Mouse (Mus musculus) gastrocnemius, adult 2 months (tissue): ENCODE results near the gene Ccr1l1. TPM values are rescaled to one million over a fixed set of nuclear protein-coding genes. Genes with fewer than 3 reads are reported as not detected.

Source experiments
- DNase-seq: peaks from one replicate; pipeline ENCODE4 v3.0.0; 2022
- H3K27ac ChIP-seq: fragments of 200-600 bp; 2 replicates; pipeline ENCODE4 v1.8.1; 2022; ENCODE audit warnings: mild to moderate bottlenecking
- H3K4me3 ChIP-seq: fragments of 200-600 bp; 2 replicates; pipeline ENCODE4 v1.8.1; 2022; ENCODE audit warnings: mild to moderate bottlenecking, moderate library complexity
- CTCF ChIP-seq: fragments of 200-600 bp; IDR thresholded peaks from 2 replicates; pipeline ENCODE4 v1.8.1; 2022; ENCODE audit warnings: antibody characterized with exemption, mild to moderate bottlenecking, moderate library complexity
- intact Hi-C: fragments of 180-260 bp; cut with DNase I; formaldehyde crosslinking; loops from one replicate; pipeline ENCODE4 v1.15.1; 2025
- long read RNA-seq, 2 experiments: library from polyadenylated mRNA; stranded (forward); transcript quantifications; one replicate each; pipeline ENCODE4 v2.0.0; 2021
- total RNA-seq, 2 experiments: library from RNA; stranded (reverse); gene quantifications; 2 replicates each; pipeline ENCODE4 v1.2.3; 2021

Ccr1l1 gene
- not detected for total RNA-seq
- long read RNA-seq, experiment 1, result 0 reads
- long read RNA-seq, experiment 2, result 0 reads

DNA sequence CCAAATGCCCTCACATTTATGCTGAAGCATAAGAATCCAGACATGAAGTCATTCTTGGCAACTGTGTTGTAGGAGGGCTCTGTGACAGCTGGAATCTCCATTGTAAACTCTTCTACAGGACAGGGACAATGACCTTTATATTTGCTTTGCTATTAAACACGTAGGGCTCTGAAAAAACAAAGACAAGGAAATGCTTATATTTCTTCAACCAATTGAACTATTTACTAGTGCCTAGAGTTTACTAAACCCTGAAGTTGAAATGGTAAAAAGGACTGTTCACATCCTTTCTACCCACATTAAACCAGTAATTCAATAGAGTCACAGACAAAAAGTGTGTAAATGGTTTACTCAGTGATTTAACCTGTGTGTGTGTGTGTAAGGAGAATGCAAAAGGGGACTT lies at the start of gene Ccr1l1:
Gene Ccr1l1, minus strand, starts transcription at position 101 of the 400 bp plus-strand sequence.
- Histone ChIP-seq H3K27ac (no peak within 1 kb of the TSS), H3K4me3 (no peak within 1 kb of the TSS)
- no peak for TF ChIP-seq CTCF
- intact Hi-C loops, result no loop called here
- DNase-seq, result no peak

DNA sequence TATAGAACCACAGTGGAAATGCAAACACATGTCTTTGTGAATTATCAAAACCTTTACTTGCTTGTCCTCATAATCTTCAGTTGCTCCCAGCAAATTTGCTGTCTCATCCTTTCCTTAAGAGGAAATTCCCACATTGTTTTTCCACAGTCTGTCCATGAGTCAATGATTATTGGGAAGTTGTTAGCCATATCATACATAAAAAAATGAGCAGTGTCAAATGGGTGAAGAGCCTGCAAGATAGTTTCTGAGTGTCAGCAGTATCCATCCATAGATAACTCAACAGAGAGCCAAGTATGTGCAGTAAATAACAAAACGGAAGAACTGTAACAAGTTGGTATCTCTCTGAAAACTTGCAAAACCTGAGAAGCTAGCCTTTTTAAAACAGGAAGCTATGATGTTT lies 43.5 kb upstream of the Ccr1l1 start, which contains the start of gene Ccr3:
Gene Ccr3, plus strand, starts transcription at position 301 of the 400 bp plus-strand sequence.
- no peak for TF ChIP-seq CTCF
- Histone ChIP-seq H3K4me3 (no peak within 1 kb of the TSS), H3K27ac (no peak within 1 kb of the TSS)
- DNase-seq, result no peak
- intact Hi-C loops, result no loop called here

DNA sequence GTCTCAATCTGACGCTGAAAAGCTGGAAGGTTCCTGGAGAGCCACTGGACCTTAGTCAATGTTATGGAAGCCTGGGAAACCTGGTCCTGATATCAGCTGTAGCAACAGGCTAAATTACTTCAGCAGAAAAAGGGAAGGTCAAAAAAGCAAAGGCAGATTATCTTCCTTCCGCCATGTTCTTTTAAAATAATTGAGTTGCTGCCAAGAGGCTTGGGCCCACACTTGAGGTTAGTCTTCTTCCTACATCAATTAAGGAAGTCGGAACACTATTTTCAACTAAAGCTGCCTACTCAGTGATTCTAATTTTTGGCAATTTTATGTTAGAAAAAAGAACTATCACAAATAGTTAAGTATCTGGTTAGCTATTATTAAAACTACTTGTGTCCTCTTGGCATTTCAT lies 41.7 kb upstream of the Ccr1l1 start:
- intact Hi-C loops, result no loop called here
- H3K27ac ChIP-seq, result no peak overlapping the region
- DNase-seq, result no peak
- no peak overlapping the region for H3K4me3 ChIP-seq
- no peak for TF ChIP-seq CTCF

DNA sequence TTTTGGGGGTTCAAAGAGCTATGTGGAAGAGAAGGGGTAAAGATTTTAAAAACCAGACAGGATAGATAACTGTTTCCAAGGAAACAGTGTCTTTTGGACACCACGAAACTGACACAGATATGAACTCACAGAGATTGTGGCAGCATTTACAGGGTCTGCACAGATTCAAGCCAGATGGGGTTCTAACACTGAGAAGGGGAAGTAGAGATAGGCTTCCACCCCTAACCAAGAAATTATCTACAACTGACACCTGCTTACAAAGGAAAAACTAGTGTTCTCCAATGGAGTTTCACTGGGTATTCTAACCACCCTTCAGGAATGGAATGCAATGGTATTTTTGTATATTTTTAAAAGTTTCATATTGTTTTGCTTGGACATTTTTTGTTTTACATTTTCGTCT lies 37.8 kb upstream of the Ccr1l1 start:
- TF ChIP-seq CTCF, result no peak
- intact Hi-C loops, result no loop called here

DNA sequence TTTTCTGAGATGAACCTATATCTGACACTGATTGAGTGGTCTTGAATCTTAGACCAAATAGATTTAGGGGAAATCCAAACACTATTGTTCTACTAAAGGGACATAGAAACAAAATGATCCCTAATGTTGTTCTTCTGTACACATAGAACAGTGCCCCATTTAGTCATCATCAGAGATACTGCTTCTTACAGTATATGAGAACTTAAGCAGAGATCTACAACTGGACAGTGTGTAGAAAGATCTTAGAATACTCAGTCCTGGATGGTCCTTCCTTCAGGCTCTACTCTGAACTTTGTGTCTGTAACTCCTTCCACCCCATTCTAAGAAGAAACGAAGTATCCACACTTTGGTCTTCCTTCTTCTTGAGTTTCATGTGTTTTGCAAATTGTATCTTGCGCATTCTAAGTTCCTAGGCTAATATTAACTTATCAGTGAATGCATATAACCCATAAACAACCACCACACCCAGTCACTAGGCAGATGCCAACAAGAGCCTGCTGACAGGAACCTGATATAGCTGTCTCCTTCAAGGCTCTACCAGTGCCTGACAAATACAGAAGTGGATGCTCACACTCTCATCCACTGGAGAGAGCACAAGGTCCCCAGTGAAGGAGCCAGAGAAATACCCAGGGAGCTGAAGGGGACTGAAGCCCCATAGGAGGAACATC lies 36.9 kb upstream of the Ccr1l1 start:
- no peak overlapping the region for H3K27ac ChIP-seq
- intact Hi-C loops, result no loop called here
- H3K4me3 ChIP-seq, result no peak overlapping the region
- TF ChIP-seq CTCF, result no peak
- DNase-seq, result no peak

More for the DNA sequence above, 37.8 kb upstream of the Ccr1l1 start:
- DNase-seq, result no peak
- no peak overlapping the region for H3K4me3 ChIP-seq
- no peak overlapping the region for H3K27ac ChIP-seq

- intact Hi-C loops, result no loop called here
- DNase-seq, result no peak
- no peak for TF ChIP-seq CTCF
- Histone ChIP-seq H3K27ac (no peak overlapping the region), H3K4me3 (no peak overlapping the region)
Observed at GRCm38 (mm10) chr9:124013270-124013669, 35.1 kb upstream of the Ccr1l1 start.

DNA sequence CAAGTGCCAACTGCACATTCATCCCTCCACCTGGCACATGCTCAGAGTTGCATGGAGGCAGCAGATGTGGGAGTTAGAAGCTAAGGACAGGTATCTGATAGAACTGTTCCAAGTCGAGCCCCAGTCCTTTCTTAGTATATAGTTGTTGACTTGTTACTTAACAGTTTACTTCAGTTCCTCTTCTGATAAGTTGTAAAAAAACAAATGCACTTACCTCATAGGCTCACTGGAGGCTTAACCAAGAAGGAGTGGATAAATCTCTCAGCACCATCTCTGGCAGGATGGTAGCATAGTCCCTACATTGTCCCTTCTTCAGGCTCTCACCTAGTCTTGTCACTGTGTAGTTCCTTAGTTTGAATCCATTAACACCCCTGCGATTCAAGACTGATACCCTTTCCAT lies 34.5 kb upstream of the Ccr1l1 start:
- DNase-seq, result no peak
- intact Hi-C loops, result no loop called here
- no peak overlapping the region for H3K4me3 ChIP-seq
- TF ChIP-seq CTCF, result no peak
- H3K27ac ChIP-seq, result no peak overlapping the region

DNA sequence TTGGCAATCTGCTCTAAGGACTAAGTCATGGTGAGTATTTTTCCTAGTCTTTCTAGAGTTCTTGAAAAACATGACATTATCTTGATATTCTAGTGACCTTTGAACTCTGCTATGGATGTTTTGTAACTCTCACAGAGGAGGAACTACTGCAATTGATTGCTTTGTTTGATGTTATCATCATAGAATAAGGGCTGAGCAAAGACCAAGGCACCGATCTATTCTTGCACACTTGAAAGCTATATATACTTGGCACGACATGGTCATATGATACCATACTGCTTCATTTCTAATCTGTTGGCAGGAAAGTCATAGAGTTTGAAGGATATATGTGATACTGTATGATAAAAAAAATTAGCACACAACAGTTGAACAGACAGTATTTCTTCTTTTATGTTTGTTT lies 21.6 kb upstream of the Ccr1l1 start:
- intact Hi-C loops, result no loop called here
- no peak for TF ChIP-seq CTCF
- DNase-seq, result no peak
- no peak overlapping the region for H3K4me3 ChIP-seq
- H3K27ac ChIP-seq, result no peak overlapping the region

- intact Hi-C loops, result no loop called here
- H3K4me3 ChIP-seq, result no peak overlapping the region
- DNase-seq, result no peak
- no peak overlapping the region for H3K27ac ChIP-seq
- no peak for TF ChIP-seq CTCF
Observed at GRCm38 (mm10) chr9:123997719-123998118, 19.5 kb upstream of the Ccr1l1 start.

DNA sequence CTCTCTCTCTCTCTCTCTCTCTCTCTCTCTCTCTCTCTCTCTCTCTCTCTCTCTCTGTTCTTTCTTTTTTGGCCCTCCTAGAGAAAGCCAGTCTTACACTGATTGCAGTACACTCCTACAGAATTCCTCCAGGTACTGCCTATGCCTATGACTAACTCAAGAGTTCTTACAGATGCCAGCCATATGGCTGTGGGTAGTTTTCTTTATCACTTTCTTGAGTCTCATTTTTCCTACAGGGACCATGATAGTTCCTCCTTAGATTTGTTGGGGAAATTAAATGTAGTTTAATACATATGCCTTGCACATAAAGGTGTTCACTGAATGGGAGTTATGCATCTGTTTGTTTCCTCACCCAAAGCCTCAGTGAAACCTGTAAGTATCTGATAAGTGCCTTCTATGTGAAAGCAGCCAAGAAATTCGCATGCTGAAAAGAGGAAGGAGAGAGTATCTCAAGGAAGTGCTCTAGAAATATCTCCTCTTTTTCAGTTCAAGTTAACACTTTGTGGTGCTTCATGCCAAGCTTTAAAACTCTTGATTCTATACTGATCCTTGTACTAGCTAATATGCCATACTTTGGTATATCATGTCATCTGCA lies 13.2 kb upstream of the Ccr1l1 start:
- no peak for DNase-seq
- Histone ChIP-seq H3K4me3 (no peak overlapping the region), H3K27ac (no peak overlapping the region)
- TF ChIP-seq CTCF, result no peak
- intact Hi-C loops, result no loop called here

GRCm38 (mm10) chr9:123989671-123990070 lies 11.5 kb upstream of the Ccr1l1 start:
- no peak overlapping the region for H3K27ac ChIP-seq
- no peak for DNase-seq
- H3K4me3 ChIP-seq, result no peak overlapping the region
- intact Hi-C loops, result no loop called here
- TF ChIP-seq CTCF, result no peak

DNA sequence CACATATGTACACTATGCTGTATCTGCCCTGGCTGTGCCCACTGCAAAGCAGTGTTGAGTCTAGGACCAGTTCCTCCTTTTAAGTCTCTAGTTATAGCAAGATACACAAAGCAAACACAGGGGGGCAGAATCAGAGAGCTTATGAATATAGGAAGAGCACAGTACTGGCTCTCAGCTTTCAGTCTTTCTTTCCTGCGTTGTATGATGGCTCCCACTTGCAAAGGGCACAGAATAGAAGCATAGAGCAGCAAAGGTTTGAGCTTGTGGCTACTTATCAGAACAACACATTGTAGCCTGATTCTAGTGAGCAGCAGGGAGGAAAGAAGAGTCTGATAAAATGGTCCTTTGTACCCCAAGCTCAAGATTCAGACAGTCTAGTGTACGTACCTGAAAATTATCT lies 8.0 kb upstream of the Ccr1l1 start:
- Histone ChIP-seq H3K4me3 (no peak overlapping the region), H3K27ac (no peak overlapping the region)
- no peak for DNase-seq
- intact Hi-C loops, result no loop called here
- no peak; the same call in 1 of the 2 replicates for TF ChIP-seq CTCF

DNA sequence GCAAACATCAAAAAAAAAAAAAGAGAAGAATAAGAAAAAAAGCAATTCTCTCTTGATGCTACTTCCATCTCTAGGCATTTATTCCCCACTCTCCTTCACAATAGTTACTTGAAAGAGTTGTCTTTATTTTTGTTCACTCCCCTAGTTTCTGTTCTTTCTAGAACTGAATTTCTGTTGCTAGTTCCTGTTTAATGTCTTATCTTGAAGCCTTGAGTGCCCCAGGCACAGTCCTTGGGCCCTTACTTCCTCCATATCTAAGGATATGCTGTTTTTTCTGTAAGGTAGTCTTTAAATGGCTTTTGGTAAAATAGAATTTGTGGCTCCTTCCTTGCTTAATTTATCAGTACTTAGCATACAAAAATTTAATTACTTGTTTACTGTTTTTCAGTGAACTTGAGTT lies 6.7 kb upstream of the Ccr1l1 start:
- DNase-seq, result no peak
- TF ChIP-seq CTCF, result no peak
- Histone ChIP-seq H3K27ac (no peak overlapping the region), H3K4me3 (no peak overlapping the region)
- intact Hi-C loops, result no loop called here

- Histone ChIP-seq H3K27ac (no peak overlapping the region), H3K4me3 (no peak overlapping the region)
- no peak for TF ChIP-seq CTCF
- intact Hi-C loops, result no loop called here
- no peak for DNase-seq
Observed at GRCm38 (mm10) chr9:123982720-123983119, 4.5 kb upstream of the Ccr1l1 start.
